Comparison of ENCODE assay signal across 25 mouse cellular contexts in the genomic region with DNA sequence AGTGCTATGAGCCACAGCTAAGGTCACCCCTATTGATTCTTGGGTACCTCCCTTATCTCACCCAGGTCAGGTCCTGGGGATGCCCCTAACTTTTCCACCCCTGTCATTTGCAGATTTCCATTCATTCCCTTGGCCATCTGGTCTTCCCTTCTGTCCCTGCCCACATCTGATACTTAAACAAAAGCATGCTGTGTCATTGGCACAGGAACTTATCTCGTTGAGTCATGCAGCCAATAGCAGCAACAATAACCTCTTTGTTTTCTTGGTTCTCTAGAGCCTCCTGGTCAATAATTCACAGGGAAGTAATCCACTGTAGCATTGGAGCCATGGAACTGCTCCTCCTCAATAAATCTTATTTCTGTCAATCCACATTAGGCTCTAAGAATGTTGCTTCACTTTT.
DNase-seq lines count a peak whose midpoint lies in the region; ATAC-seq and TF ChIP-seq lines count a peak whose summit lies in the region.
"Had no signal": no experiment of that assay in that cellular context is flagged by ENCODE, and none has a peak within 500 bp of the region (broad histone marks: within the 10 kb centered on the region; RNA-seq: fewer than 3 reads in every experiment).

No protein-coding gene starts in this region.

- H3K27ac ChIP-seq in stomach, embryonic 14.5 days (ENCODE audit: low read length): no peak overlapping the region
- no peak overlapping the region for H3K27ac ChIP-seq in stomach, postnatal 0 days (replicated peaks)
- no peak overlapping the region for H3K27ac ChIP-seq in intestine, embryonic 15.5 days
- H3K27ac ChIP-seq in layer of hippocampus, adult 2 months: no peak overlapping the region
- no peak overlapping the region for H3K27ac ChIP-seq in forebrain, embryonic 12.5 days
- H3K27ac ChIP-seq: hindbrain, embryonic 10.5 days; liver, embryonic 13.5 days; midbrain, embryonic 12.5 days; neural tube, embryonic 13.5 days had no signal

- H3K4me1 ChIP-seq in stomach, embryonic 14.5 days (ENCODE audit: control insufficient read depth, insufficient read depth, low read length): no peaks in the 10 kb centered on the region
- H3K4me1 ChIP-seq in stomach, postnatal 0 days (replicated peaks; ENCODE audit: control insufficient read depth, insufficient read depth): no peaks in the 10 kb centered on the region
- H3K4me1 ChIP-seq in intestine, embryonic 15.5 days (replicated peaks): no peaks in the 10 kb centered on the region
- H3K4me1 ChIP-seq in forebrain, embryonic 12.5 days: no peaks in the 10 kb centered on the region
- H3K4me1 ChIP-seq: heart, embryonic 12.5 days; hindbrain, embryonic 10.5 days; liver, embryonic 13.5 days; midbrain, embryonic 12.5 days; neural tube, embryonic 13.5 days had no signal

- no peaks in the 10 kb centered on the region for H3K36me3 ChIP-seq in stomach, embryonic 14.5 days (ENCODE audit: control insufficient read depth, insufficient read depth, low read length)
- no peaks in the 10 kb centered on the region for H3K36me3 ChIP-seq in stomach, postnatal 0 days (ENCODE audit: control insufficient read depth, insufficient read depth, low read length)
- no peaks in the 10 kb centered on the region for H3K36me3 ChIP-seq in intestine, embryonic 15.5 days
- H3K36me3 ChIP-seq in forebrain, embryonic 12.5 days (replicated peaks): no peaks in the 10 kb centered on the region
- H3K36me3 ChIP-seq: heart, embryonic 12.5 days; hindbrain, embryonic 10.5 days; liver, embryonic 13.5 days; midbrain, embryonic 12.5 days; neural tube, embryonic 13.5 days had no signal

- peak; percentile 33; the same call in 1 of the 2 replicates for ATAC-seq in stomach, embryonic 14.5 days (ENCODE audit: insufficient number of reproducible peaks, insufficient read depth, low FRiP score, low read depth)
- no peak for ATAC-seq in stomach, postnatal 0 days (ENCODE audit: low FRiP score, low TSS enrichment)
- peak; percentile 96 for ATAC-seq in intestine, embryonic 15.5 days
- no peak for ATAC-seq in forebrain, embryonic 12.5 days (ENCODE audit: low FRiP score)
- ATAC-seq: forebrain, embryonic 16.5 days; hindbrain, embryonic 16.5 days; Patski had no signal

- no peak for TF ChIP-seq EP300 in stomach, postnatal 0 days (optimal IDR thresholded peaks at IDR 0.05)

- DNase-seq in cerebellum, postnatal 10 days: peak; percentile 18 to 33
- no peak for DNase-seq in cerebellum, adult 11-12 months
- no peak for DNase-seq in stomach, postnatal 0 days (ENCODE audit: low spot score)
- peak; percentile 21 for DNase-seq in retina, postnatal 1 day
- no peak for DNase-seq in layer of hippocampus, adult 2 months (ENCODE audit: low spot score in 2 of 2)
- DNase-seq: adrenal gland, adult 2 months; gastrocnemius, postnatal 10 days; heart, postnatal 10 days; kidney, adult 2 months; kidney, postnatal 14 days; liver, embryonic 13.5 days; lung, adult 2 months; lung, postnatal 14 days; right cerebral cortex, adult 18-20 months; right cerebral cortex, postnatal 4 days had no signal

- H3K4me3 ChIP-seq in stomach, embryonic 14.5 days (ENCODE audit: low read depth, low read length): no peak overlapping the region
- no peak overlapping the region for H3K4me3 ChIP-seq in stomach, postnatal 0 days (ENCODE audit: low read depth, low read length)
- H3K4me3 ChIP-seq in intestine, embryonic 15.5 days (replicated peaks): no peak overlapping the region
- no peak overlapping the region for H3K4me3 ChIP-seq in layer of hippocampus, adult 2 months
- no peak overlapping the region for H3K4me3 ChIP-seq in forebrain, embryonic 12.5 days (replicated peaks)
- H3K4me3 ChIP-seq: heart, embryonic 12.5 days; hindbrain, embryonic 10.5 days; liver, embryonic 13.5 days; midbrain, embryonic 12.5 days; neural tube, embryonic 13.5 days had no signal

- H3K4me2 ChIP-seq in stomach, embryonic 14.5 days (replicated peaks; ENCODE audit: low read depth, low read length): no peak overlapping the region
- no peak overlapping the region for H3K4me2 ChIP-seq in stomach, postnatal 0 days (replicated peaks; ENCODE audit: low read depth)
- H3K4me2 ChIP-seq in intestine, embryonic 15.5 days (replicated peaks): no peak overlapping the region
- H3K4me2 ChIP-seq in forebrain, embryonic 12.5 days: no peak overlapping the region
- H3K4me2 ChIP-seq: heart, embryonic 12.5 days; liver, embryonic 13.5 days; midbrain, embryonic 12.5 days; neural tube, embryonic 13.5 days had no signal

- TF ChIP-seq CTCF in stomach, postnatal 0 days (IDR thresholded peaks at IDR 0.05; ENCODE audit: low read depth): no peak
- TF ChIP-seq CTCF in layer of hippocampus, adult 2 months (conservative IDR thresholded peaks at IDR 0.05): no peak

- H3K27me3 ChIP-seq in stomach, embryonic 14.5 days (ENCODE audit: control insufficient read depth, insufficient read depth, low read length): no peaks in the 10 kb centered on the region
- no peaks in the 10 kb centered on the region for H3K27me3 ChIP-seq in stomach, postnatal 0 days (ENCODE audit: control insufficient read depth, insufficient read depth, low read length)
- no peaks in the 10 kb centered on the region for H3K27me3 ChIP-seq in intestine, embryonic 15.5 days (replicated peaks)
- no peaks in the 10 kb centered on the region for H3K27me3 ChIP-seq in forebrain, embryonic 12.5 days
- H3K27me3 ChIP-seq: heart, embryonic 12.5 days; liver, embryonic 13.5 days; midbrain, embryonic 12.5 days; neural tube, embryonic 13.5 days; Patski had no signal

- 56% methylated on average over 1 of the region's 1 CpGs for WGBS in stomach, embryonic 14.5 days
- 52% methylated on average over 1 of the region's 1 CpGs for WGBS in stomach, postnatal 0 days
- WGBS in intestine, embryonic 15.5 days: 48% methylated on average over 1 of the region's 1 CpGs
- WGBS in forebrain, embryonic 12.5 days: 49% methylated on average over 1 of the region's 1 CpGs

- H3K9me3 ChIP-seq in stomach, embryonic 14.5 days (ENCODE audit: control insufficient read depth, low read depth, low read length): no peaks in the 10 kb centered on the region
- H3K9me3 ChIP-seq in stomach, postnatal 0 days (ENCODE audit: control insufficient read depth, low read length): no peaks in the 10 kb centered on the region
- no peaks in the 10 kb centered on the region for H3K9me3 ChIP-seq in intestine, embryonic 15.5 days
- H3K9me3 ChIP-seq in forebrain, embryonic 12.5 days: no peaks in the 10 kb centered on the region
- H3K9me3 ChIP-seq: heart, embryonic 12.5 days; hindbrain, embryonic 10.5 days; liver, embryonic 13.5 days; midbrain, embryonic 12.5 days; neural tube, embryonic 13.5 days had no signal

- no peak overlapping the region for H3K9ac ChIP-seq in stomach, embryonic 14.5 days (replicated peaks; ENCODE audit: low read depth, low read length)
- H3K9ac ChIP-seq in stomach, postnatal 0 days (ENCODE audit: low read length): no peak overlapping the region
- H3K9ac ChIP-seq in intestine, embryonic 15.5 days: no peak overlapping the region
- H3K9ac ChIP-seq in forebrain, embryonic 12.5 days: no peak overlapping the region
- H3K9ac ChIP-seq: heart, embryonic 12.5 days; liver, embryonic 13.5 days; midbrain, embryonic 12.5 days; neural tube, embryonic 13.5 days had no signal

Comparison
In these comparisons a context has a peak if more than half of its experiments do, and no peak if none do; other contexts are left out.
1. DNase-seq: peak in cerebellum, postnatal 10 days (2 of 2) and retina, postnatal 1 day (single experiment); none in cerebellum, adult 11-12 months (single experiment), stomach, postnatal 0 days (single experiment) and layer of hippocampus, adult 2 months (0 of 2).
2. ATAC-seq: peak in stomach, embryonic 14.5 days (single experiment) and intestine, embryonic 15.5 days (single experiment); none in stomach, postnatal 0 days (single experiment) and forebrain, embryonic 12.5 days (single experiment).